Mouse (Mus musculus) myocyte (in vitro differentiated cells): Measurements from ENCODE around the gene Psmd8. TPM values are rescaled to one million over a fixed set of nuclear protein-coding genes. Genes with fewer than 3 reads are reported as not detected.

ENCODE experiments used
- H3K27me3 ChIP-seq: one replicate; pipeline ENCODE4 v1.6.1; 2011; ENCODE audit not compliant: control insufficient read depth, insufficient read depth, insufficient read length
- H3K36me3 ChIP-seq: one replicate; pipeline ENCODE4 v1.6.1; 2011; ENCODE audit not compliant: control insufficient read depth, insufficient read depth
- H3K4me2 ChIP-seq: one replicate; pipeline ENCODE4 v1.6.1; 2011; ENCODE audit warnings: low read depth, control low read depth
- H3K4me3 ChIP-seq: one replicate; pipeline ENCODE4 v1.5.1; 2011; ENCODE audit warnings: mild to moderate bottlenecking, control low read depth, moderate library complexity
- H3K79me2 ChIP-seq: one replicate; pipeline ENCODE4 v1.6.1; 2011; ENCODE audit not compliant: control insufficient read depth, insufficient read depth
- H3ac ChIP-seq: one replicate; pipeline ENCODE4 v1.6.1; 2011; ENCODE audit not compliant: control insufficient read depth, insufficient read length
- CEBPB ChIP-seq: IDR thresholded peaks from 2 replicates; pipeline ENCODE4 v1.6.1; 2011; ENCODE audit warnings: mild to moderate bottlenecking, moderate library complexity; ENCODE audit not compliant: poor library complexity, insufficient read depth, severe bottlenecking
- E2F4 ChIP-seq: IDR thresholded peaks from one replicate; pipeline ENCODE4 v1.6.1; 2011; ENCODE audit warnings: mild to moderate bottlenecking, control low read depth, moderate library complexity; ENCODE audit not compliant: insufficient read depth
- MAX ChIP-seq: IDR thresholded peaks from one replicate; pipeline ENCODE4 v1.6.1; 2011; ENCODE audit warnings: low read depth, mild to moderate bottlenecking, control low read depth
- MYOD1 ChIP-seq, 3 experiments: IDR thresholded peaks; one replicate each; pipeline ENCODE4 v1.6.1; 2011; ENCODE audit warnings: control low read depth in 2 of 3, low read depth in 2 of 3, mild to moderate bottlenecking in 2 of 3, moderate library complexity in 1 of 3; ENCODE audit not compliant: insufficient read length in 2 of 3, control insufficient read depth in 1 of 3
- MYOG ChIP-seq, 3 experiments: IDR thresholded peaks; one replicate each; pipeline ENCODE4 v1.6.1; 2011; ENCODE audit warnings: control low read depth in 2 of 3, low read depth in 2 of 3, mild to moderate bottlenecking in 2 of 3; ENCODE audit not compliant: insufficient read length in 2 of 3, control insufficient read depth in 1 of 3, insufficient read depth in 1 of 3
- POLR2A ChIP-seq: IDR thresholded peaks from one replicate; pipeline ENCODE4 v1.6.1; 2011; ENCODE audit warnings: low read depth, mild to moderate bottlenecking, control low read depth, moderate library complexity; ENCODE audit not compliant: insufficient read length
- POLR2AphosphoS2 ChIP-seq: IDR thresholded peaks from one replicate; pipeline ENCODE4 v1.6.1; 2011; ENCODE audit warnings: low read depth, control low read depth; ENCODE audit not compliant: insufficient read length
- REST ChIP-seq: IDR thresholded peaks from one replicate; pipeline ENCODE4 v1.6.1; 2011; ENCODE audit warnings: mild to moderate bottlenecking, control low read depth, moderate library complexity; ENCODE audit not compliant: insufficient read depth, insufficient read length
- SRF ChIP-seq: IDR thresholded peaks from one replicate; pipeline ENCODE4 v1.6.1; 2011; ENCODE audit warnings: low read depth; ENCODE audit not compliant: control insufficient read depth, insufficient read length
- TCF12 ChIP-seq: IDR thresholded peaks from one replicate; pipeline ENCODE4 v1.6.1; 2011; ENCODE audit warnings: mild to moderate bottlenecking, control low read depth; ENCODE audit not compliant: poor library complexity, insufficient read depth, severe bottlenecking
- TCF3 ChIP-seq: IDR thresholded peaks from one replicate; pipeline ENCODE4 v1.6.1; 2011; ENCODE audit warnings: low read depth, control low read depth; ENCODE audit not compliant: insufficient read length
- USF1 ChIP-seq: IDR thresholded peaks from one replicate; pipeline ENCODE4 v1.6.1; 2011; ENCODE audit warnings: low read depth, mild to moderate bottlenecking, control low read depth, moderate library complexity
- polyA plus RNA-seq: library from polyadenylated mRNA; unstranded; fragments of >200 nt; fragmentation: generic; extraction: Trizol; gene quantifications from one replicate; pipeline ENCODE4 v1.2.1, GENCODE M21; 2012; ENCODE audit warnings: missing spikeins

Gene Psmd8
- polyA plus RNA-seq, 1 experiment, result 404 TPM

GRCm38 (mm10) chr7:29172390-29173016, 8.0 kb downstream of the Psmd8 start:
- Histone ChIP-seq H3K4me2 (no peak overlapping the region), H3K36me3 (peaks cover 22% of the 10 kb centered on the region), H3ac (no peak overlapping the region), H3K79me2 (peaks cover 20% of the 10 kb centered on the region), H3K4me3 (no peak overlapping the region), H3K27me3 (no peaks in the 10 kb centered on the region)
- TF ChIP-seq MYOD1 (IDR thresholded peaks at IDR 0.05; ENCODE audit: control insufficient read depth in 1 of 3, insufficient read length in 2 of 3, low read depth in 2 of 3) (no peak), POLR2A (peak; percentile 42), POLR2AphosphoS2 (peak; percentile 88), USF1 (no peak)

GRCm38 (mm10) chr7:29171562-29172097, 8.9 kb downstream of the Psmd8 start:
- Histone ChIP-seq H3K4me2 (peak overlapping the region; percentile 93), H3K79me2 (peaks cover 11% of the 10 kb centered on the region), H3K36me3 (peaks cover 13% of the 10 kb centered on the region), H3ac (peak overlapping the region; percentile 4), H3K27me3 (no peaks in the 10 kb centered on the region), H3K4me3 (peak overlapping the region; percentile 61)
- TF ChIP-seq TCF12 (no peak), E2F4 (no peak), SRF (no peak), REST (no peak), MYOG (IDR thresholded peaks at IDR 0.05; ENCODE audit: control insufficient read depth in 1 of 3, insufficient read depth in 1 of 3, insufficient read length in 2 of 3, low read depth in 2 of 3) (no peak), TCF3 (no peak)

- Histone ChIP-seq H3K27me3 (no peaks in the 10 kb centered on the region), H3K4me2 (peak overlapping the region; percentile 93)
- no peak for TF ChIP-seq MAX
- TF ChIP-seq POLR2AphosphoS2, result peak; percentile 39
- TF ChIP-seq TCF12, result no peak
- TF ChIP-seq POLR2A, result peak; percentile 4
These were observed 9.5 kb downstream of the Psmd8 start for GRCm38 (mm10) chr7:29170755-29171561.

GRCm38 (mm10) chr7:29170066-29170754, 10.3 kb downstream of the Psmd8 start, which contains the start of the genes Ggn and Spred3:
Gene Ggn (plus strand): TSS chr7:29170210.
Gene Spred3 (minus strand): TSS chr7:29170411.
- no peaks in the 10 kb centered on the region for H3K79me2 ChIP-seq
- peak; percentile 60 for TF ChIP-seq POLR2AphosphoS2
- TF ChIP-seq POLR2A, result peak; percentile 39
- TF ChIP-seq TCF12, result no peak
- peak within 1 kb of the TSS; percentile 93 for H3K4me2 ChIP-seq
- peak within 1 kb of the TSS; percentile 61 for H3ac ChIP-seq
- peak within 1 kb of the TSS; percentile 61 for H3K4me3 ChIP-seq
- H3K36me3 ChIP-seq, result no peaks in the 10 kb centered on the region
- H3K27me3 ChIP-seq, result no peaks in the 10 kb centered on the region

More at GRCm38 (mm10) chr7:29170755-29171561, 9.5 kb downstream of the Psmd8 start:
- Histone ChIP-seq H3K36me3 (peaks cover 7% of the 10 kb centered on the region), H3K4me3 (peak overlapping the region; percentile 61), H3ac (peak overlapping the region; percentile 4), H3K79me2 (peaks cover 5% of the 10 kb centered on the region)

- Histone ChIP-seq H3K79me2 (no peaks in the 10 kb centered on the region), H3K4me3 (peak overlapping the region; percentile 61), H3K27me3 (no peaks in the 10 kb centered on the region), H3ac (peak overlapping the region; percentile 61), H3K36me3 (no peaks in the 10 kb centered on the region), H3K4me2 (peak overlapping the region; percentile 93)
- TF ChIP-seq POLR2A (peak; percentile 15), CEBPB (no peak), TCF3 (no peak)
These were observed 11.1 kb downstream of the Psmd8 start for GRCm38 (mm10) chr7:29169231-29170065.
